Mouse (Mus musculus) hindbrain, embryonic 10.5 days (tissue): ENCODE results near the gene Slco4c1. TPM values are rescaled to one million over a fixed set of nuclear protein-coding genes. Genes with fewer than 3 reads are reported as not detected.

ENCODE experiments used
- DNase-seq: peaks from one replicate; pipeline ENCODE4 v3.0.0-alpha.2; 2017; ENCODE audit warnings: low spot score
- H3K27ac ChIP-seq: fragments of 300-500 bp; sonication (generic); 2 replicates; pipeline ENCODE4 v1.5.1; 2016; ENCODE audit warnings: mild to moderate bottlenecking, moderate library complexity
- H3K27me3 ChIP-seq: fragments of 300-500 bp; sonication (generic); 2 replicates; pipeline ENCODE4 v1.6.1; 2016; ENCODE audit warnings: mild to moderate bottlenecking; ENCODE audit not compliant: poor library complexity, insufficient read depth, severe bottlenecking
- H3K36me3 ChIP-seq: fragments of 300-500 bp; sonication (generic); 2 replicates; pipeline ENCODE4 v1.6.1; 2016; ENCODE audit warnings: mild to moderate bottlenecking, moderate library complexity
- H3K4me1 ChIP-seq: fragments of 300-500 bp; sonication (generic); replicated peaks from 2 replicates; pipeline ENCODE4 v1.6.1; 2016; ENCODE audit warnings: mild to moderate bottlenecking
- H3K4me3 ChIP-seq: fragments of 300-500 bp; sonication (generic); 2 replicates; pipeline ENCODE4 v1.5.1; 2016; ENCODE audit warnings: mild to moderate bottlenecking, moderate library complexity
- H3K9me3 ChIP-seq: fragments of 300-500 bp; sonication (generic); 2 replicates; pipeline ENCODE4 v1.6.1; 2016; ENCODE audit warnings: mild to moderate bottlenecking, moderate library complexity
- WGBS: fragments of 180-500 bp; shearing (Covaris S2); methylation state at CpG from one replicate; pipeline ENCODE4 v1.1.7; 2016; 5-methylcytosine and 5-hydroxymethylcytosine counted together
- polyA plus RNA-seq: library from polyadenylated mRNA; unstranded; fragments of >200 nt; fragmentation: Nextera tagmentation; extraction: Ambion mirVana; gene quantifications from 2 replicates; pipeline ENCODE4 v1.2.1, GENCODE M21; 2016

Gene Slco4c1
- polyA plus RNA-seq = not detected in 2 replicates

GRCm38 (mm10) chr1:96871528-96872360, at the start of gene Slco4c1:
Gene Slco4c1, minus strand, starts transcription at chr1:96872171.
- DNase-seq = peak; percentile 30
- Histone ChIP-seq H3K36me3 (no peaks in the 10 kb centered on the region), H3K4me1 (peaks cover 14% of the 10 kb centered on the region), H3K9me3 (no peaks in the 10 kb centered on the region), H3K4me3 (peak within 1 kb of the TSS; percentile 63), H3K27me3 (peaks cover 23% of the 10 kb centered on the region), H3K27ac (no peak within 1 kb of the TSS)
- 2% methylated on average over 40 of the region's 40 CpGs for WGBS

- H3K4me3 ChIP-seq = no peak overlapping the region
- H3K4me1 ChIP-seq = no peaks in the 10 kb centered on the region
- H3K9me3 ChIP-seq = no peaks in the 10 kb centered on the region
- H3K36me3 ChIP-seq = no peaks in the 10 kb centered on the region
- DNase-seq = no peak
- no peaks in the 10 kb centered on the region for H3K27me3 ChIP-seq
- H3K27ac ChIP-seq = no peak overlapping the region
Measured at GRCm38 (mm10) chr1:96917333-96917732, 45.4 kb upstream of the Slco4c1 start.

- Histone ChIP-seq H3K4me3 (no peak overlapping the region), H3K9me3 (no peaks in the 10 kb centered on the region), H3K27me3 (no peaks in the 10 kb centered on the region), H3K27ac (no peak overlapping the region), H3K4me1 (no peaks in the 10 kb centered on the region), H3K36me3 (no peaks in the 10 kb centered on the region)
- no peak for DNase-seq
Measured at GRCm38 (mm10) chr1:96883788-96884187, 11.8 kb upstream of the Slco4c1 start.

GRCm38 (mm10) chr1:96878572-96878971, 6.6 kb upstream of the Slco4c1 start:
- WGBS = 90% methylated on average over 1 of the region's 1 CpGs
- no peak for DNase-seq
- Histone ChIP-seq H3K27me3 (no peaks in the 10 kb centered on the region), H3K4me3 (no peak overlapping the region), H3K9me3 (no peaks in the 10 kb centered on the region), H3K27ac (no peak overlapping the region), H3K4me1 (no peaks in the 10 kb centered on the region), H3K36me3 (no peaks in the 10 kb centered on the region)

- Histone ChIP-seq H3K27me3 (peaks cover 16% of the 10 kb centered on the region), H3K4me3 (no peak overlapping the region), H3K36me3 (no peaks in the 10 kb centered on the region), H3K9me3 (no peaks in the 10 kb centered on the region), H3K4me1 (peaks cover 14% of the 10 kb centered on the region), H3K27ac (no peak overlapping the region)
- 89% methylated on average over 1 of the region's 1 CpGs for WGBS
- DNase-seq = no peak
Measured at GRCm38 (mm10) chr1:96876076-96876475, 4.1 kb upstream of the Slco4c1 start.

- Histone ChIP-seq H3K4me3 (no peak overlapping the region), H3K36me3 (no peaks in the 10 kb centered on the region), H3K27ac (no peak overlapping the region), H3K9me3 (no peaks in the 10 kb centered on the region), H3K27me3 (peaks cover 23% of the 10 kb centered on the region), H3K4me1 (peaks cover 14% of the 10 kb centered on the region)
- DNase-seq = no peak
- WGBS = 43% methylated on average over 1 of the region's 1 CpGs
Measured at GRCm38 (mm10) chr1:96874636-96875035, 2.7 kb upstream of the Slco4c1 start.

GRCm38 (mm10) chr1:96872361-96872693, 356 bp upstream of the Slco4c1 start:
- no peaks in the 10 kb centered on the region for H3K36me3 ChIP-seq
- peaks cover 23% of the 10 kb centered on the region for H3K27me3 ChIP-seq
- H3K9me3 ChIP-seq = no peaks in the 10 kb centered on the region
- WGBS = 4% methylated on average over 10 of the region's 10 CpGs
- H3K27ac ChIP-seq = no peak overlapping the region
- DNase-seq = no peak
- peak overlapping the region; percentile 63 for H3K4me3 ChIP-seq
- peaks cover 14% of the 10 kb centered on the region for H3K4me1 ChIP-seq

- peaks cover 23% of the 10 kb centered on the region for H3K27me3 ChIP-seq
- no peaks in the 10 kb centered on the region for H3K36me3 ChIP-seq
- no peak for DNase-seq
- peaks cover 14% of the 10 kb centered on the region for H3K4me1 ChIP-seq
- H3K4me3 ChIP-seq = no peak overlapping the region
- WGBS = 9% methylated on average over 7 of the region's 7 CpGs
- no peaks in the 10 kb centered on the region for H3K9me3 ChIP-seq
- no peak overlapping the region for H3K27ac ChIP-seq
Measured at GRCm38 (mm10) chr1:96870764-96871307, 1.1 kb downstream of the Slco4c1 start.

GRCm38 (mm10) chr1:96868722-96869121, 3.2 kb downstream of the Slco4c1 start:
- no peak for DNase-seq
- H3K9me3 ChIP-seq = no peaks in the 10 kb centered on the region
- no peak overlapping the region for H3K27ac ChIP-seq
- no peak overlapping the region for H3K4me3 ChIP-seq
- H3K36me3 ChIP-seq = no peaks in the 10 kb centered on the region
- H3K4me1 ChIP-seq = peaks cover 14% of the 10 kb centered on the region
- H3K27me3 ChIP-seq = peaks cover 23% of the 10 kb centered on the region
- 98% methylated on average over 1 of the region's 1 CpGs for WGBS

GRCm38 (mm10) chr1:96866002-96866401, 6.0 kb downstream of the Slco4c1 start:
- Histone ChIP-seq H3K4me3 (no peak overlapping the region), H3K27me3 (peaks cover 6% of the 10 kb centered on the region; the same call in 1 of the 2 replicates), H3K27ac (no peak overlapping the region), H3K36me3 (no peaks in the 10 kb centered on the region), H3K4me1 (no peaks in the 10 kb centered on the region), H3K9me3 (no peaks in the 10 kb centered on the region)
- no peak for DNase-seq
- 92% methylated on average over 4 of the region's 4 CpGs for WGBS

- DNase-seq = no peak
- H3K27me3 ChIP-seq = no peaks in the 10 kb centered on the region
- H3K9me3 ChIP-seq = no peaks in the 10 kb centered on the region
- H3K36me3 ChIP-seq = no peaks in the 10 kb centered on the region
- WGBS = 89% methylated on average over 2 of the region's 2 CpGs
- no peak overlapping the region for H3K27ac ChIP-seq
- no peak overlapping the region for H3K4me3 ChIP-seq
- H3K4me1 ChIP-seq = no peaks in the 10 kb centered on the region
Measured at GRCm38 (mm10) chr1:96864120-96864519, 7.9 kb downstream of the Slco4c1 start.

- WGBS = 91% methylated on average over 7 of the region's 7 CpGs
- DNase-seq = no peak
- Histone ChIP-seq H3K9me3 (no peaks in the 10 kb centered on the region), H3K27me3 (no peaks in the 10 kb centered on the region), H3K36me3 (no peaks in the 10 kb centered on the region), H3K4me3 (no peak overlapping the region), H3K27ac (no peak overlapping the region), H3K4me1 (no peaks in the 10 kb centered on the region)
Measured at GRCm38 (mm10) chr1:96859995-96860684, 11.8 kb downstream of the Slco4c1 start.

GRCm38 (mm10) chr1:96853541-96853940, 18.4 kb downstream of the Slco4c1 start:
- H3K36me3 ChIP-seq = no peaks in the 10 kb centered on the region
- DNase-seq = no peak
- 75% methylated on average over 4 of the region's 4 CpGs for WGBS

More at GRCm38 (mm10) chr1:96853541-96853940, 18.4 kb downstream of the Slco4c1 start:
- no peaks in the 10 kb centered on the region for H3K4me1 ChIP-seq
- H3K27ac ChIP-seq = no peak overlapping the region
- no peaks in the 10 kb centered on the region for H3K9me3 ChIP-seq
- no peaks in the 10 kb centered on the region for H3K27me3 ChIP-seq
- no peak overlapping the region for H3K4me3 ChIP-seq
